Mouse (Mus musculus) heart, adult 2 months (tissue): Measurements from ENCODE around the gene Bcas3.
A peak's percentile ranks its signal among the peaks of the same experiment; 100 is the strongest.

Source experiments
- CTCF ChIP-seq: fragments of 200-600 bp; IDR thresholded peaks from 2 replicates; pipeline ENCODE4 v1.8.1; 2022; ENCODE audit warnings: antibody characterized with exemption, mild to moderate bottlenecking, moderate library complexity
- EP300 ChIP-seq: fragments of 200-500 bp; IDR thresholded peaks from 2 replicates; pipeline ENCODE4 v1.6.1; 2011; ENCODE audit warnings: low read depth, low read length, control low read depth; ENCODE audit not compliant: insufficient read depth
- POLR2A ChIP-seq: fragments of 200-500 bp; IDR thresholded peaks from 2 replicates; pipeline ENCODE4 v1.6.1; 2011; ENCODE audit warnings: mild to moderate bottlenecking, low read depth, low read length, control low read depth; ENCODE audit not compliant: insufficient read depth

DNA sequence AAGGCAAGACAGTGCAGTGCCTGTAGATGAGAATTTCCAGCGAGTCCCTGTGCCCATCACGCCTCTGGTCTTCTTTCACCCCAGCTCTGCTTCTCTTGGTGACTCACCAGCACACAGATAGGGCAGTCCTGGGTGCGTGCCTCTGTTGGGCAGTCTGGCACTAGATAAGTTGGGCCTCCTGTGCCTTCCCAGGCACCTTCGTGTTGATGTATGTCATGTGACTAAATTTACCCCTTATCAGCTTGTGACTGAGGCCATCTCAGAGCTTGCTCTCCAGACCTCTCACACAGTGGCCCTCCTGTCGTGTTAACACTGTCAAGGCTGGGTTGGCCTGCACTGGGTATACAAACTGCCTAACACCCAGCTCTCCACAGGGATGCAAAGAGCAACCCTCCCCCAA is 451.1 kb downstream of the Bcas3 start:
- TF ChIP-seq CTCF (no peak), POLR2A (no peak), EP300 (0 out of 2 replicates have a peak, but pooled peaks have one; percentile 8)
